Mouse (Mus musculus): ENCODE measurements at regions not wholly inside any gene's neighbourhood (a gene's known extent, or its start where the extent isn't known, plus 50 kb on each side); places are given as distances from the start of the nearest gene placed in this dataset.

GRCm38 (mm10) chr17:48789846-48790245 lies 142.3 kb upstream of the Lrfn2 start:
- TF ChIP-seq CTCF (IDR thresholded peaks at IDR 0.05) (no peak), EP300 (IDR thresholded peaks at IDR 0.05; ENCODE audit: insufficient read depth, low read depth, low read length) (no peak), POLR2A (IDR thresholded peaks at IDR 0.05; ENCODE audit: insufficient read depth, low read depth, low read length) (no peak)

Data from heart, adult 2 months (tissue).